24 mouse cellular contexts compared by ENCODE assay signal in genomic region chr4:48403066-48403640, GRCm38 (mm10).
DNase-seq lines count a peak whose midpoint lies in the region; ATAC-seq and TF ChIP-seq lines count a peak whose summit lies in the region.
"Had no signal": no experiment of that assay in that cellular context is flagged by ENCODE, and none has a peak within 500 bp of the region (broad histone marks: within the 10 kb centered on the region; RNA-seq: fewer than 3 reads in every experiment).

No protein-coding gene starts in this region.

- ATAC-seq in midbrain, embryonic 14.5 days (ENCODE audit: low FRiP score, low TSS enrichment) = no peak
- peak; percentile 88 for ATAC-seq in heart, embryonic 16.5 days (replicated peaks; ENCODE audit: extremely low read depth, insufficient read depth, low FRiP score)
- ATAC-seq in forebrain, embryonic 11.5 days (replicated peaks; ENCODE audit: low FRiP score) = no peak
- ATAC-seq: CD4-positive, CD25-positive, alpha-beta regulatory T cell, adult 4 months; forebrain, embryonic 14.5 days; intestine, embryonic 15.5 days had no signal

- no peaks in the 10 kb centered on the region for H3K4me1 ChIP-seq in midbrain, embryonic 10.5 days
- no peaks in the 10 kb centered on the region for H3K4me1 ChIP-seq in midbrain, embryonic 14.5 days (ENCODE audit: control insufficient read depth, insufficient read depth, low read length)
- H3K4me1 ChIP-seq in heart, embryonic 16.5 days (ENCODE audit: control insufficient read depth, insufficient read depth, low read length) = peaks cover 12% of the 10 kb centered on the region
- H3K4me1 ChIP-seq in forebrain, embryonic 11.5 days (replicated peaks; ENCODE audit: control insufficient read depth, insufficient read depth, low read length) = no peaks in the 10 kb centered on the region
- H3K4me1 ChIP-seq: hindbrain, embryonic 10.5 days; intestine, embryonic 15.5 days had no signal

- DNase-seq in heart, adult 18-20 months = peak; percentile 30 to 37
- DNase-seq in heart, adult 11 months = no peak
- DNase-seq in midbrain, embryonic 10.5 days (ENCODE audit: low spot score) = peak; percentile 6
- no peak for DNase-seq in midbrain, embryonic 14.5 days
- peak; percentile 12 for DNase-seq in mesoderm, embryonic 11.5 days (ENCODE audit: low read depth, low spot score)
- DNase-seq in forebrain, embryonic 11.5 days (ENCODE audit: low spot score) = no peak
- DNase-seq in layer of hippocampus, adult 2 months (ENCODE audit: low spot score in 2 of 2) = no peak
- DNase-seq: adrenal gland, adult 8-10 months; adrenal gland, postnatal 36 days; B cell, adult 2 months; cerebellum, adult 11 months; cerebellum, adult 8-10 months; cerebellum, postnatal 36 days; gastrocnemius, adult 2 months; gastrocnemius, postnatal 25 days; kidney, adult 18-20 months had no signal

- H3K27ac ChIP-seq in midbrain, embryonic 10.5 days (replicated peaks) = no peak overlapping the region
- no peak overlapping the region for H3K27ac ChIP-seq in midbrain, embryonic 14.5 days (replicated peaks; ENCODE audit: low read depth, low read length)
- peak overlapping the region; percentile 92 for H3K27ac ChIP-seq in heart, embryonic 16.5 days (ENCODE audit: low read length)
- H3K27ac ChIP-seq in forebrain, embryonic 11.5 days (ENCODE audit: low read depth, low read length) = no peak overlapping the region
- H3K27ac ChIP-seq in layer of hippocampus, adult 2 months = no peak overlapping the region
- H3K27ac ChIP-seq: embryonic facial prominence, embryonic 10.5 days; gastrocnemius, adult 2 months; hindbrain, embryonic 10.5 days; hindbrain, embryonic 14.5 days; intestine, embryonic 15.5 days had no signal

- H3K36me3 ChIP-seq in midbrain, embryonic 10.5 days = no peaks in the 10 kb centered on the region
- H3K36me3 ChIP-seq in midbrain, embryonic 14.5 days (ENCODE audit: control insufficient read depth, insufficient read depth, low read length) = no peaks in the 10 kb centered on the region
- H3K36me3 ChIP-seq in heart, embryonic 16.5 days (ENCODE audit: control insufficient read depth, insufficient read depth) = no peaks in the 10 kb centered on the region
- no peaks in the 10 kb centered on the region for H3K36me3 ChIP-seq in forebrain, embryonic 11.5 days (ENCODE audit: control insufficient read depth, insufficient read depth, low read length)
- H3K36me3 ChIP-seq: hindbrain, embryonic 10.5 days; intestine, embryonic 15.5 days had no signal

- no peak overlapping the region for H3K4me3 ChIP-seq in midbrain, embryonic 10.5 days
- H3K4me3 ChIP-seq in midbrain, embryonic 14.5 days (replicated peaks; ENCODE audit: low read depth, low read length) = no peak overlapping the region
- H3K4me3 ChIP-seq in heart, embryonic 16.5 days (ENCODE audit: low read length) = no peak overlapping the region
- H3K4me3 ChIP-seq in forebrain, embryonic 11.5 days (ENCODE audit: low read depth, low read length) = no peak overlapping the region
- H3K4me3 ChIP-seq in layer of hippocampus, adult 2 months = no peak overlapping the region
- H3K4me3 ChIP-seq: embryonic facial prominence, embryonic 10.5 days; gastrocnemius, adult 2 months; hindbrain, embryonic 10.5 days; intestine, embryonic 15.5 days had no signal

- whole genome bisulfite sequencing in midbrain, embryonic 10.5 days = 88% methylated on average over 16 of the region's 16 CpGs
- 84% methylated on average over 16 of the region's 16 CpGs for WGBS in midbrain, embryonic 14.5 days
- 39% methylated on average over 16 of the region's 16 CpGs for WGBS in heart, embryonic 16.5 days
- 82% methylated on average over 16 of the region's 16 CpGs for WGBS in forebrain, embryonic 11.5 days

- no peaks in the 10 kb centered on the region for H3K27me3 ChIP-seq in midbrain, embryonic 10.5 days (ENCODE audit: low read depth, poor library complexity, severe bottlenecking)
- no peaks in the 10 kb centered on the region for H3K27me3 ChIP-seq in midbrain, embryonic 14.5 days (ENCODE audit: control insufficient read depth, insufficient read depth, low read length)
- H3K27me3 ChIP-seq in heart, embryonic 16.5 days (ENCODE audit: control insufficient read depth, insufficient read depth, low read length) = no peaks in the 10 kb centered on the region
- no peaks in the 10 kb centered on the region for H3K27me3 ChIP-seq in forebrain, embryonic 11.5 days (ENCODE audit: control insufficient read depth, insufficient read depth, low read length)
- H3K27me3 ChIP-seq: intestine, embryonic 15.5 days had no signal

- TF ChIP-seq CTCF in layer of hippocampus, adult 2 months (conservative IDR thresholded peaks at IDR 0.05) = no peak

- no peak overlapping the region for H3K4me2 ChIP-seq in midbrain, embryonic 14.5 days (ENCODE audit: low read length)
- H3K4me2 ChIP-seq in heart, embryonic 16.5 days (ENCODE audit: low read depth, low read length) = peak overlapping the region; percentile 37; the same call in 1 of the 2 replicates
- H3K4me2 ChIP-seq in forebrain, embryonic 11.5 days (ENCODE audit: low read depth, low read length, severe bottlenecking) = no peak overlapping the region
- H3K4me2 ChIP-seq: hindbrain, embryonic 14.5 days; intestine, embryonic 15.5 days had no signal

- H3K9ac ChIP-seq in midbrain, embryonic 14.5 days (replicated peaks; ENCODE audit: low read length) = no peak overlapping the region
- no peak overlapping the region; the same call in 1 of the 2 replicates for H3K9ac ChIP-seq in heart, embryonic 16.5 days (ENCODE audit: low read length)
- no peak overlapping the region for H3K9ac ChIP-seq in forebrain, embryonic 11.5 days (ENCODE audit: low read length)
- H3K9ac ChIP-seq: hindbrain, embryonic 14.5 days; intestine, embryonic 15.5 days had no signal

- no peaks in the 10 kb centered on the region for H3K9me3 ChIP-seq in midbrain, embryonic 10.5 days (replicated peaks)
- no peaks in the 10 kb centered on the region for H3K9me3 ChIP-seq in midbrain, embryonic 14.5 days (ENCODE audit: control insufficient read depth, low read length)
- no peaks in the 10 kb centered on the region for H3K9me3 ChIP-seq in heart, embryonic 16.5 days (replicated peaks; ENCODE audit: control insufficient read depth, low read length)
- H3K9me3 ChIP-seq in forebrain, embryonic 11.5 days (ENCODE audit: control insufficient read depth, low read length) = no peaks in the 10 kb centered on the region
- H3K9me3 ChIP-seq: embryonic facial prominence, embryonic 10.5 days; G1E; hindbrain, embryonic 10.5 days; intestine, embryonic 15.5 days had no signal

Comparison
In these comparisons a context has a peak if more than half of its experiments do, and no peak if none do; other contexts are left out.
1. DNase-seq: peak in heart, adult 18-20 months (2 of 2), midbrain, embryonic 10.5 days (single experiment) and mesoderm, embryonic 11.5 days (single experiment); none in heart, adult 11 months (single experiment), midbrain, embryonic 14.5 days (single experiment), forebrain, embryonic 11.5 days (single experiment) and layer of hippocampus, adult 2 months (0 of 2).